Mouse (Mus musculus) fat pad, adult 2 months (tissue): ENCODE data around the gene Fkbp5.
A peak's percentile ranks its signal among the peaks of the same experiment; 100 is the strongest.

ENCODE experiments used
- DNase-seq: peaks from one replicate; pipeline ENCODE4 v3.0.0-alpha.2; 2011; ENCODE audit warnings: low read depth, low spot score; ENCODE audit errors: extremely low read depth

The Fkbp5 gene

DNA sequence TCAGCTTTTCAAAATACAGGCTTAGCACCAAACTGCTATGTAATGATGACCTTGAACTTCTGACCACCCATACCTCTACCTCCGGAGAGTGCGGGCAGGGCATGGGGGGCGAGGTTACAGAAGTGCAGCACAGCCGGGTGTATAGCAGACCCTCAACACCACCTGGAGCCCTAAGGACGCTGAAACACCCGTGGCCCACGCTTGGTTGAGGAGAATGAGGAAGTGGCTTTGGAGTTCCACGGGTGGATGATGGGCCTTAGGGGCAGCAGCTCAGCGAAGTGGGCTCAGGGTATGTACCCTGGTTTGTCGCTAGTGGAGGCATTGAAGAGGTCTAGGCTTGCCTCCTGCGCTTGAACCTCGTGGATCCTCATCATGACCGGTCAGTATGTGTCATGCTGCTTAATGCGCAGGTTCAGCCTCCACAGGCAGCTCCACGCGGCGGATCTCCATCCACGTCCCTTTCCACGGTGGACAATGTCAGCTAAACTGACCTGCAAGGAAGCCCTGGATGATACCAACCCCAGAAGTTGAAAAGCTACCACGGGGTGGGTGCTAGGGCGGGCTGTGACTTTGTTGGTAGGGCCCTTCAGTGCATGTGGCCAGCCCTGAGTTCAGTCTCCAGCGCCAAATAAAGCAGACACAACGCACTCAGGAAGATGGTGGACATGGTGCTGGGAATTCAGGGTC is 6.8 kb upstream of the Fkbp5 start:
- no peak for DNase-seq

DNA sequence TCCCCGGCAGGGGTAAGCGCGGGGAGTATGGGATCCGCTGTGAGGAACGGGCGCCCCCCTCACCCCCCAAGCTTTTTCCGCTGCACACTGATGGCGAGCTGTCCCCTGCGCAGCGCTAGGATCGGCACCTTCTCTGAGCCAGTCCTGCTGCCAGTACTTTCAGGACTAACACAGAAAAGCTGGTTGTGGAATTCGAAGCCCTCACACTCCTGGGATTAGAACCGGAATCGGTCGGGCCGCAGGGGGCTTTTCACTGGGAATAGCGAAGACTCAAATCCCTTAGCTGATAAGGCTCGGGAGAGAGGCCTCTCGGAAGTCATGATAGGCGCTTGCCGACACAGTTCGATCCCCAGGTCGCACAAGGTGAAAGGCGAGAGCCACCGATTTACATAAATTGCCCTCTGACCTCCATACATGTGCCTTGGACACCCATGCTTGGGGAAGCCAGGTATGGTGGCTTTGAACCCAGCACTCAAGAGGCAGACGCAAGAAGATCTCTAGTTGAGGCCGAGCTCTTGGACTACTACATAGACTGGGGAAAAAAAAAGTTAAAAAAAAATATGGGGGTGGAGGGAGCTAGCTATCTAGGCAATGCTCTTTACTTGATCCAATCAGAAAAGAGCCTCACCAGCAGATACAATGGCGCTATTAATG is 6.2 kb upstream of the Fkbp5 start:
- DNase-seq = no peak

DNA sequence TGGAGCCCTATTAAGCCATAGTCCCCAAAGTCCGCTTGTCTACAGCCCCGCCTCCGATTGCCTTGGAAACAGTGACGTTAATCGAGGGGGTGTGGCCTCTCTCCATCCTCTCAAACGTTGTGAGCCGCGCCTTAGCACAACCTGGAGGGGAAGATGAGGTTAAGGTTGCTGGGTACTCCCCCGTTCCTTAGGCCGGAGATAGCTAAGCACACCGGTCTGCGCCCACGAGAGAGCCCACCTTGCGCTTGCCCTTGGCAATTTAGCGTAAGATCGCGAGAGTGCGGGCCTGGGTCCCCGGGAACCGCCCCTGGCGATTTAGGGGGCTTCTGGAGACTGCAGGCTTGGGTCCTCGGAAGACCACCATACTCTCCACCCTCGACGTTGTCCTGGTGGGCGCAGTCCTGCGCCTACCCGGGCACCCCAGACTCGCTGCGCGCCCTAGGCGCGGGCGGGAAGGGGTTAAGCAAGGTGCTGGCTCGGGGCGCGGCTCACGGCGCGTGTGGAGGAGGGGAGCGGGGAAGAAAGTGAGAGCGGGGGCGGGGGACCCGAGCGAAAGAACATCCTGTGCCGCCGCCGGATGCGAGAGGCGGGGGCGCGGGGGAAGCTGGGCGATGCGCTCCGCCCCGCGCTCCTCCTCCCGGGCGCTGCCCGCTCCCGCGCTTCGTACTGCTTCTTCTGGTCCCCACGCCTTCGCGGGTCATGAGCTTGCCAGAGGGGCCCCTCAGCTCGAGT is 5.5 kb upstream of the Fkbp5 start:
- DNase-seq = no peak

DNA sequence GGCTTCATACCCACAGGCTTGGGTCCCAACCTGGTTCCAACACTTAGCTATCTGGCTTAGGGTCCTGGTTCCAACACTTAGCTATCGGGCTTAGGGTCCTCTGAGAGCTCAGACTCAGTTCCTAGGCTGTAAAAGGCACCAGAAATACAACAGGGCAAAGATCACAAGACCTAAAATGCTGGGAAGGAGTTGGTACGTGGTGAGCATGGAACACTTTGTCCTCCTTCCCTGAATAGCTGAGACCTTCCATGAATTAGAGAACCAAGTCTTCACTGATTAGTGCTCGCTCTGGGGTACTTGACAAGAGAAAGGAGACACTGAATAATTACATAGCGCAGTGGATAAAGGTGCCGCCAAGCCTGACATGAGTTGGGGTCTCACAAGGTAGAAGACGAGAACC is 4.6 kb upstream of the Fkbp5 start:
- DNase-seq = no peak

DNA sequence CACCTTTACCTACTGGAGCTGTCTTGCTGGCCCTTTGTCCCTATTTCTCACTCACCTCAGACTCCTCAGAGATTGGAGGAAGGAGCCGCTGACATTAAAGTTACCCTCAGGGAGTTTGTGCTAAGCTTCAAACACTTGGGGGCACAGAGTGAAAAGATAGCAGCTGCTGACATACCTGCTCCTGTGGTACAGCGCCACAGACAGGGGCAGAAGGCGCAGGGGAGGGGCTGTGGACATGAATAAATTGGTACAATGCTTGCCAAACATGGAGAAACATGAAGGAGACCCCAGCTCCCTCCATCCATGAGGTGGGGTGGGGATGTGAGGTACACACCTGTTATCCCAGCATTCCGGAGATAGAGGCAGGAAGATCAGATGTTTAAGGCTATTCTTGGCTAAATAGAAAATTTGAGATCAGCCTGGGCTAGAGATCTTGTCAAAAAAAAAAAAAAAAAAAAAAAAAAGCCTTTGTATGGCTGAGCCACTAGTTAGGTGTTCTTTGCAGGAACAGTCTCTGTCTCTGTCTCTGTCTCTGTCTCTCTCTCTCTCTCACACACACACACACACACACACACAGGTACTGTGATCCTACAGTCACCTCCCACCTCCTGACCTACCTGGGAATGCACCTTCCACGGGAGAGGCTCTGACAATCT is 3.9 kb upstream of the Fkbp5 start:
- DNase-seq = no peak

DNA sequence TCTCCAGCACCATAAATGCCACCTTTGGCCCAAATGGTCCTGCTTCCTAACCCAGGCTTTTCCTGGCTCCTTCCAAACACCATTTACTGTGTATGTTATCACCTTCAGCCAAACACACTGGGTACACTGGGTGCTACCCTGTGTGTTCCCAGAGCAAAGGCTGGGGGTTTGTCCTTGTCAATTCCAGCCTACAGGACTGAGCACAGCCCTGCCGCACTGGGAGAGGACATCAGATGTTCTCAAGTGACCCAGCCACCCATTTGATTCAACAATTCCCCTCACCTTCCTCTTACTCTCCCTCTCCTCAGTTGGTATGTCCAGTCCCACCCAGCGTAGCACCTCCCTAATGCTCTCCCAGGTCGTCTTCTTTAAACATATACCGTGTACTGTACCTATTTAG is 3.2 kb upstream of the Fkbp5 start:
- DNase-seq = no peak

DNA sequence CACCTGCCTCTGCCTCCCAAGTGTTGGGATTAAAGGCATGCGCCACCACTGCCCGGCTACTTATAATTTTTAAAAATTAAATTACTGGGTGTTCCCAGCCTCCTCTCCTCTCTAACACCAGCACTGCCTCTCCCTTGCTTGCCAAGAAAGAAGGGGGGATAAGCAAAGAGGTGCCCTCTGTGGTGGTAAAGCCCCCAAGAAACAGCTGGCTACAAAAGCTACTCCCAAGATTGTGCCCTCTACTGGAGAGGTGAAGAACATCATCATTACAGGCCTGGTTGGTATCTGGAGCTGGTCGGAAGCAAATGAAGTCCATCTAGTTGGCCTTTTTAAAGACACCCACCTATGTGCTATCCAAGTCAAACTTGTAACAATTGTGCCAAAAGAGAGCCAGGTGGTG is 2.5 kb upstream of the Fkbp5 start:
- no peak for DNase-seq

DNA sequence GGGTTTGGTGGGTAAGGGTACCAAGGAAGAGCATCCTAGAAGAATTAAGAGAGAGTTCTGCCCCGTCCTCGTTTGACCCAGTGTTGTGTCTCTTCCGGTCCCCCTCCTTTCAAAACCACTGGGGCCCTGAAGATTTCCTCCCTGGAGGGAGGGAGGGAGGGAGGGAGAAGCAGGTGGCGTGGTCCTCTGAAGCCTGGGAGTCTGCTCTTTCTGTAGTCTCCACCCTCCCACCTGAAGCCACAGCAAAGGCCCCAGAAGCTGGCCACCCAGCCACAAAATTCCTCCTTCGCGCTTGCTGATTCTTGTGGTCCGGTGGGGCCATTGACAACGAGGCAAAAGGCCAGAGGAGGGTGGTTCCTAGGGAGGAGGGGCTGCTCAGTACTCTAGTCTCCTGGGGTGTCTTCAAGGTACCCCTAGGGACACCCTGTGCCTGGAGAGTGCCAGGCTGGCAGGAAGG is 1.3 kb upstream of the Fkbp5 start:
- no peak for DNase-seq

DNA sequence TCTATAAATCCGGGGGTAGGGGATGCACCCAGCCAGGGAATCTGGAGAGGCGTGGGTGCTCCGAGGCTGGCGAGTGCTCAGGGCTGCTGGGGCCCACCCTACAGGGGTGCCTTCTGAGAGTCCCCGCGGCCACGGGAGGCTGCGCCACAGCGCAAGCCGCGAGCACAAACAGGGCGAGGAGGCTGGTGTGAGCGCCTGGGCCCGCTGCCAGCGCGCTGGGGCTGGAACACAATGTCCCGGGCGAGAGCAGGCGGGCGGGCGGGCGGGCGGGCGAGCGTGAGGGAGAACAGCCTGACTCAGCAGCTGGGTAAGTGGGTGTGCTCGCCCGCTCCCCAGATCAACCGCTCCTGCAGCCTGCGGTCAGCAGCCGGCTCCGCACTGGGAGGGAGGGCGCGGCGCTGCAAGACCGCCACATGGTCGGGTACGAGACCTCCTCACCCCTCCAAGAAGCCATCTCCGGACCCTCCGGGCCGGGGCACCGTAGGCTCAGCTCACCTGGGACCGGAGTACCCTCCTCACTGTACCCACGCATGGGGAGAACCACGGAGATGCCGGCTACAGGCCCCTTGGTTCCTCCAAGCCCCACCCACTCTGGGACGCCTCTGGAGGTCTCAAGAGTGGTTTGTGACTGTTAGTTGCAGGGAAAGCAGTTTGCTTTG is 758 bp upstream of the Fkbp5 start:
- DNase-seq = no peak

DNA sequence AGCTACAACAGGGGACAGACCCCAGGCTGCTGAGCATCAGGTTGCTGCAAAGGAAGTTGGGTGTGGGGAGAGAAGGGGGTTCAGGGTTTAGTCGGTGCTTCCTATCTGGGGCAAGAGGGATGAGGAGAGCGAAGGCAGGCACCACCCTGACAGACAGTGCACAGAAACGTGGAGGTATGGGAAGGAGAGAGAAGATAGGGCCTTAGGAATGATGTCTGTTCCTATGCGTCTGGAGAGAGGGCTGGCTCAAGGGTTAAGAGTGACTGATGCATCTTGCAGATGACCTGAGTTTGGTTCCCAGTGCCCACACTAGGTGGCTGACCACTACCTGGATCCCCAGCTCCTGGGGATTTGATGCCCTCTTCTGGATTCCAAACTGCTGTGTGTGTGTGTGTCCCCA is 446 bp downstream of the Fkbp5 start:
- DNase-seq = no peak

DNA sequence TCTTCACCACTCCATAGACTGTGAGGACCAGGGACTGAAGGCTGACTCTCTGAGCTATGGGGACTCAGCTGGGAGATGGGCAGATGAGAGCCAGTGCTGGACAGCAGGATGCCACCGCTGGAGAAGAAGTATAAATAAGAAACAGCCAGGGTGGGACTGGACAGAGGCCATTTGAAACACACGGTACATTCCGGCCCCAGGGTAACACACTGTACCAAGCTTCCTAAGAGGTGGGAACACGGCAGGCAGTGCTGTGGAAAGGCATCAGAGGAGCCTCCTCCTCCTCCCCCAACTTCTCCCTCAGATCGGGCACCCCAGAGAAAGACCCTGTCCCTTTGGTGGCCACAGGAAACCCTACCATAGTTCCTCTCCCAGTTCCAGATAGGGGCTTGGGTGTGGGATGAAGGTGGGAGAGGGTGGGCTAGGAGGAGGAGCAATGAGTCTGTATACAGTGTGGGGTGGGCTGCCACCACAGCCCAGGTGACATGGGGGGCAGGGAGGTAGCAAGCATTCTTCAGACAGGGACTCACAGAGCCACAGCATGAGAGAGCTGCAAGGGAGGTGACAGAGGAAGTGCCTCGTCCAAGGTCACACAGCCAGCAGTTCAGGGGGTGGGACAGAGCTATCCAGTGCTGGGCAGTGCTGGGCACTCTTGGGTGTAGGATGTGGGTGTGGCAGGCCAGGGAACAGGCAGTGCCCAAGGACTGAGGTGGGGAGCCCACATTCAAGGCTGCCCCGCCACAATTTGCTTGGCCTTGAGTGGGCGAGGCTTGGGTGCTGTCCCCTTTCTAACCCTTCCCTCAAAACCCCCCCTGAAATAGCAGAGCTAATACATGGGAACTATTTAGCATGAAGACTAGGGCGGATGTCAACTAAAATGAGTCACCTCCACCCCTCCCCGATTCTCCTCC is 1.6 kb downstream of the Fkbp5 start:
- no peak for DNase-seq

DNA sequence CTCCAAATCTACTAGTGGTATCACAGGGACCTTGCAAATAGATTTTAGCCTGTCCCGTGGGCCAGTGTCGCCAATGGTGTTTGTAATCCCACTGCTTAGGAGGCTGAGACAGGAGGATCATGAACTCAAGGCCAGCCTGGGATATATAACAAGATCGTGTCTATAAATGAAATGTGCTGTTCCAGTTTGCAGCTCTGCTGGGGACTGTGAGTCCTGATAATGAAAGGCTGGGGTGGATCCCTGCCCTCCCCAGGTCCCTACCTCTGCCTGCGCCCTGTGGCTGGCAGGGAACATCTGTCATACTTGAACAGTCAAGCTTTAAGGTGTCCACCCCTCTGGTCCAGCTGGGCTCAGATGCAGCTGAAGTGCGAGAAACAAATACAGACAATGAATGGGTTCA is 2.8 kb downstream of the Fkbp5 start:
- no peak for DNase-seq

DNA sequence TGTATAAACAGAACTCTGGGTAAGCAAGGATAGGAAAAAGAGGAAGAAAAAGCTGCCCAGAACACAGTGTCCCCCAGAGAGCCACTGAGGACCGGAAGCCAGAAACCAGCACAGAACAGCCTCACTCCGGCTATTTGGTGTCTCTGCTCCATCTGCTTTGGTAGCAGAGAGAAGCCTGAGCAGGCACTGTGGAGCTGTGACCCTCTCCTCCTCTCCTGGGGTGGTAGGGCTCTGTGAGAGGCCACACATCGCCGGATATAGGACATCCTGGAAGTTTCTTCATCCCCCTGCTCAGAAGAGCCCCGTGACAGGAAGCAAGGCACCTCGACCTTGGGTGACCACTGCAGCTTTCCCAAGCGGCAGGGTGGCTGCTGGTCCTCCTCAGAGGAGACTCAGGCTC is 3.5 kb downstream of the Fkbp5 start:
- no peak for DNase-seq

DNA sequence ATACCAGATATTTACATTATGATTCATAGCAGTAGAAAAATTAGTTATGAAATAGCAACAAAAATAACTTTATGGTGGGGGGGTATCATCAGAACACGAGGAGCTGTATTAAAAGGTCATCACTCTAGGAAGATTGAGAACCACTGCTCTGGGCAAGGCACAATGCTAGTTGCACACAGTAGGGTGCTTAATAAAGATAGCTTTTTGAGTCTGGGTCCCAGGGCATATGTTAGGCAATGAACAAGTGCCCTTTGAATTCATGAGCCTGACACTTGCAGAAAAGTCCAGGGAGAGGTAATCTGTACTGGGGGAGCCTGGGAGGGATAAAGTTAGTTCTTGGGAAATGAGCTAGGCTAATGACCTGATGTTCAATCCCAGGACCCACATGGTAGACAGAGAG is 4.0 kb downstream of the Fkbp5 start:
- DNase-seq = no peak

DNA sequence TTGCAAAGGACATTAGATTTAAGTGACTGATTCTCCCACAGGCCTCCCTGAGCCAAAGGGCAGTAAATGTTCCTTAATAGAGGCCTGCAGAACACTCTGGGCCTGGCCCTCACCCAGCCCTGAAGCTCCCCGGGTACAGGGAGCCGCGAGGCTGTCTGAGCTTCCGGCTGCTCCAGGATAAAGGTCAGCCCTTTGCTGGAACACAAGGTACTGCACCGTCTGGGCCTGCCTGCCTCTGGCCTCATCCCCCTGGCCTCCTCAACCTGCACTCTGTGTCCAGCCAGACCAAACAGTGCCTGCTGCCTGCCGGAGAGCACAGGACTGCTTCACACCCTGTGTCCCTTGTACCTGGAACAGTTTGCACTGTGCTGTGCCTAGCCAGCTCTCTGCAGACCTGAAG is 4.6 kb downstream of the Fkbp5 start:
- DNase-seq = peak; percentile 88

DNA sequence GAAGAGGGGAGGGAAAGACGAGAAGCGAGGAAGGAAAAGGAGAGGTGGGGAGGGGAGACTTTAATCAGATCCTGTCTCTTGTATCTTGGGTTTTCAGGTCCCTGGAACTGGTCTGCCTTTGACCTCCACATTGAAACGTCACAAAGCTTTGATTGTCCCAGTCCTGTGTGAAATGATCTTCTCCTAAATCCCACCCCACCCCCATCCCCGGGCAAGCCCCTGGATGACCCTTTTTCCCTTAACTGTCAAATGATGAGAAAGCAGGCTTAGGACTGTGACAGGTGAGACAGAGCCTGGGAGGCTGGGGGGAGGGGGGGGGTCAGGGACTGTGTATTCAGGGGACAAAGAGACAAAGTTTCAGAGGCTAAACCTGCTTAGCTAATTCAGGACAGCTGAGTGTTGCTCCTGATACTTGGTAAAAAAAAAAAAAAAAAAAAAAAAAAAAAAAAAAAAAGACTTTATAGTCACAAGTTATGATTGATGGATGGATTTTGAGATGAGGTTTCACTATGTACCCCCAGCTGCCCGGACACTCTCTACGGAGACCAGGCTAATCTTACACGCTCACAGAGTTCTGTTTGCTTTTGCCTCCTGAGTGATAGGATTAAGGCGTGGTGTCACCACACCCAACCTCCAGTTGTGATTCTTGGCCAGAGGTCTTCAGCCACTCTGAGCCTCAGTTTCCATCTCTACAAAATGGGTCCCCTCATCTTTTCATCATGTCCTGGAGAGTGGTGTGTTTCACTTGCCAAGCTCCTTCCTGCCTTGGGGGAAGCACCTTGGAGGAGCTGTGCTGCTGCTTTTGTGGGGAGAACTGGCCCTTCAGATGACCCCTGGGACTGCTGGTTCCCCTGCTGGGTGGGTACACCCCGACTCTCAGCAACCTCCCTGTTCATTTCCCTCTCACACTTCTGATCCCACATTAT is 5.4 kb downstream of the Fkbp5 start:
- DNase-seq = no peak

DNA sequence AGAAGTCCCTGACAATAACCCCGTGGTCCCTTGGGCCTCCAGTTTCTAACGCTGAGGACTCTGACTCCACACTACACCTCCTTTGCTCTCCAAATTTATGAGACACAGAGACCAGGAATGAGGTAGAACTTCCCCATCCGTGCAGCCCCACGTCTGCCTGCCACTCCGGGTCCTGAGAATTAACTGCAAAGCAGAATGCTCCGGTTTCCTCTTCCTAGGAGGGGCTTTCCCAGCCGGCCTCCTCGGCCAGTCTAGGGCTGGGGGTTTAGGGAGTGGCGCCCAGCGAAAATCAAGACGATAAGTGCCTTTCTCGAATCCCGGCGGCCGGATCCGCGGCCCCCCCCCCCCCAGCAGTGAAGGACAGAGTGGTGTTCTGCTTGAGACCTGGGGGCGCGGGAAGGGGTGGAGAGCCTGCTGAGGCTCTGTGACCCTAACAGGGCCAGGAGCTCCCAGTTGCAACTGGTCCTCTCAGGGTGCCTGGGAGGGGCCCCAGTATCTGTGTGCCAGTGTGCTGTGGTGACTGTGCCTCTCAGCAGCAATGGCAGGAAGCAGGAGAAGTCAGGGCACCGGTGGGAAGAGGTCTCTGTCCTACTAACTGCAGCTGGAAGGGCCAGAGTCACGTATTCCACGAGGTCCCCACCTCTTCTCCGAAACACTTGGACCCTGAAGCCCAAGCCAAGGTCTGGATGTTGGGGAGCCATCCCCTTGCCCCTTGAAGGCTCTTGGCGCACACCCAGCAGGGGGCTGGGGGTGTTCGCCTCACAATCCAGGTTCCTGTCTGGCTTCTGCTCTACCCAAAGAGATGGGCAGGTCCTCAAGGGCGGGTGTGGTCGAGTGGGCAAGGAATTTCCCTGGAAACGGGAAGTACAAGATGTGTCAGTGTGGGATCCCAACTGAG is 6.6 kb downstream of the Fkbp5 start:
- no peak for DNase-seq

DNA sequence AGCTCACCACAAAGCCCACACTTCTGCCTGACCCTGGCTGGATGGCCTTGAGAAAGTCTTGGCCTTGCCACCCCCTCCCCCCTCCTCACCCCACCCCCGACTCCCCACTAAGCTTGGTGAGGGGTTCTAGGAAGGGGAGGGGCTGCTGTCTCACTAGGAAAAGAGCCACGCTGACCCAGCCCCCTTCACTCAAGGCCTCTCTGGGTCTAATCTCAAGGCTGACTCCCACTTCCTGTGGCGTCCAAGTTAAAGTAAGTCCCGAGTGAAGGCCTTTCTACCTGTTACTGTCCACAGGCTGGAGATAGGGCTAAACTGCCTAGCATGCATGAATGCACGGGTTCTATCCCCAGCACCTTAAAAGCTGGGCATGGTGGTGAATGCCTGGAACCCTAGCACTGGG is 9.8 kb downstream of the Fkbp5 start:
- no peak for DNase-seq
